In the genomic region with DNA sequence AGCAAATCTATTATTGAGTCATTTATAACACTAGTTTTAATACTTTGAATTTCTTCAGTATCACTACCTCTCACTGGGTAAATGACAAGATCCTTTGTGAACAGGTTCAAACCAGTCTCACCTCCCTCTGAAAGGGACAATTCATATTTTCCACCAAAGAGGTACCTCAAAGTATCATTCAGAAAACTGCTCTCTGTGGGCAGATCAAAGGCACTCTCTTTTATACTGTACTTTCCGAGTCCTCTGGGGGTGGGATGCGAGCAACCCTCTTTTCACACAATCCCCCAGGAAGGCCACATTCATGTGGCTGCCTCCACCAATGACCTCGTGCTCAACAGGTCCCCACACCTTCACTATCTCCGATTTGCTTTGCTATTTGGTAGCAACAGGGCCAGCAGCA, we compare ENCODE assay signal across 18 mouse cellular contexts. TPM values are rescaled to one million over a fixed set of nuclear protein-coding genes. Genes with fewer than 3 reads are reported as not detected.
DNase-seq lines count a peak whose midpoint lies in the region; ATAC-seq and TF ChIP-seq lines count a peak whose summit lies in the region.
"Had no signal": no experiment of that assay in that cellular context is flagged by ENCODE, and none has a peak within 500 bp of the region (broad histone marks: within the 10 kb centered on the region; RNA-seq: fewer than 3 reads in every experiment).

No protein-coding gene starts in this region.

- peak overlapping the region; percentile 56; the same call in 1 of the 2 replicates for H3K27ac ChIP-seq in forebrain, embryonic 10.5 days
- no peak overlapping the region for H3K27ac ChIP-seq in forebrain, embryonic 15.5 days (replicated peaks)
- peak overlapping the region; percentile 46; the same call in 1 of the 2 replicates for H3K27ac ChIP-seq in liver, embryonic 12.5 days
- 0 out of 2 replicates have a peak overlapping the region, but pooled peaks have one; percentile 4 for H3K27ac ChIP-seq in thymus, adult 2 months (ENCODE audit: control insufficient read depth, insufficient read depth, low read length)
- H3K27ac ChIP-seq: embryonic facial prominence, embryonic 12.5 days; hindbrain, embryonic 12.5 days; intestine, embryonic 15.5 days; kidney, embryonic 15.5 days had no signal

- no peak for TF ChIP-seq POLR2A in thymus, adult 2 months (IDR thresholded peaks at IDR 0.05; ENCODE audit: control insufficient read depth, extremely low read depth, insufficient read depth, low read length, poor library complexity)

- no peak overlapping the region for H3K4me2 ChIP-seq in forebrain, embryonic 15.5 days (replicated peaks)
- H3K4me2 ChIP-seq in liver, embryonic 12.5 days: no peak overlapping the region
- H3K4me2 ChIP-seq: embryonic facial prominence, embryonic 12.5 days; hindbrain, embryonic 12.5 days; intestine, embryonic 15.5 days; kidney, embryonic 15.5 days; liver, embryonic 11.5 days had no signal

- H3K9ac ChIP-seq in forebrain, embryonic 15.5 days (replicated peaks): no peak overlapping the region
- peak overlapping the region; percentile 1; the same call in 1 of the 2 replicates for H3K9ac ChIP-seq in liver, embryonic 12.5 days
- H3K9ac ChIP-seq: embryonic facial prominence, embryonic 12.5 days; forebrain, postnatal 0 days; hindbrain, embryonic 12.5 days; intestine, embryonic 15.5 days; kidney, embryonic 15.5 days had no signal

- peaks cover 44% of the 10 kb centered on the region for H3K36me3 ChIP-seq in forebrain, embryonic 10.5 days (replicated peaks)
- peaks cover 4% of the 10 kb centered on the region; the same call in 1 of the 2 replicates for H3K36me3 ChIP-seq in forebrain, embryonic 15.5 days
- H3K36me3 ChIP-seq in liver, embryonic 12.5 days: peaks cover 52% of the 10 kb centered on the region
- H3K36me3 ChIP-seq in thymus, adult 2 months (ENCODE audit: control insufficient read depth, insufficient read depth, low read length): peaks cover 16% of the 10 kb centered on the region; the same call in 1 of the 2 replicates

- H3K9me3 ChIP-seq in forebrain, embryonic 10.5 days: no peaks in the 10 kb centered on the region
- no peaks in the 10 kb centered on the region for H3K9me3 ChIP-seq in forebrain, embryonic 15.5 days
- no peaks in the 10 kb centered on the region for H3K9me3 ChIP-seq in liver, embryonic 12.5 days (replicated peaks)
- H3K9me3 ChIP-seq: embryonic facial prominence, embryonic 12.5 days; hindbrain, embryonic 12.5 days; intestine, embryonic 15.5 days; kidney, embryonic 15.5 days had no signal

- 83% methylated on average over 4 of the region's 4 CpGs for WGBS in forebrain, embryonic 10.5 days
- 80% methylated on average over 4 of the region's 4 CpGs for WGBS in forebrain, embryonic 15.5 days
- 84% methylated on average over 4 of the region's 4 CpGs for WGBS in liver, embryonic 12.5 days (ENCODE audit: insufficient replicate concordance)
- WGBS in thymus, adult 2 months: 35% methylated on average over 4 of the region's 4 CpGs

- no peak for DNase-seq in forebrain, embryonic 10.5 days (ENCODE audit: extremely low spot score, low spot score)
- no peak for DNase-seq in liver
- no peak for DNase-seq in thymus, adult 2 months
- no peak for DNase-seq in thymus, postnatal 0 days (ENCODE audit: low spot score)
- no peak for DNase-seq in adrenal gland, adult 2 months
- DNase-seq: cerebellum, adult 8-10 months; forebrain, postnatal 0 days; gastrocnemius, adult 2 months; midbrain, embryonic 14.5 days; thymus, postnatal 14 days had no signal

- H3K4me3 ChIP-seq in forebrain, embryonic 10.5 days: no peak overlapping the region
- H3K4me3 ChIP-seq in forebrain, embryonic 15.5 days: no peak overlapping the region
- H3K4me3 ChIP-seq in liver, embryonic 12.5 days: no peak overlapping the region
- no peak overlapping the region for H3K4me3 ChIP-seq in thymus, adult 2 months (ENCODE audit: control insufficient read depth, insufficient read depth, low read length)
- H3K4me3 ChIP-seq: embryonic facial prominence, embryonic 12.5 days; gastrocnemius, adult 2 months; hindbrain, embryonic 12.5 days; intestine, embryonic 15.5 days; kidney, embryonic 15.5 days had no signal

- H3K4me1 ChIP-seq in forebrain, embryonic 10.5 days: peaks cover 36% of the 10 kb centered on the region
- H3K4me1 ChIP-seq in forebrain, embryonic 15.5 days: peaks cover 23% of the 10 kb centered on the region
- H3K4me1 ChIP-seq in liver, embryonic 12.5 days: peaks cover 91% of the 10 kb centered on the region
- H3K4me1 ChIP-seq in thymus, adult 2 months (replicated peaks; ENCODE audit: control insufficient read depth, insufficient read depth, low read length): peaks cover 62% of the 10 kb centered on the region

- no peak for ATAC-seq in forebrain, embryonic 15.5 days (replicated peaks)
- no peak for ATAC-seq in liver, embryonic 12.5 days
- no peak for ATAC-seq in frontal cortex, adult (ENCODE audit: low TSS enrichment)
- ATAC-seq: forebrain, postnatal 0 days; intestine, embryonic 15.5 days had no signal

- no peak for TF ChIP-seq CTCF in thymus, adult 2 months (IDR thresholded peaks at IDR 0.05; ENCODE audit: borderline replicate concordance, control insufficient read depth, extremely low read depth, insufficient read depth, low read length, poor library complexity)

- no peaks in the 10 kb centered on the region for H3K27me3 ChIP-seq in forebrain, embryonic 10.5 days (ENCODE audit: poor library complexity, severe bottlenecking)
- no peaks in the 10 kb centered on the region for H3K27me3 ChIP-seq in forebrain, embryonic 15.5 days
- no peaks in the 10 kb centered on the region for H3K27me3 ChIP-seq in liver, embryonic 12.5 days (replicated peaks)
- no peaks in the 10 kb centered on the region for H3K27me3 ChIP-seq in thymus, adult 2 months (ENCODE audit: control insufficient read depth, insufficient read depth, low read length)
- H3K27me3 ChIP-seq: embryonic facial prominence, embryonic 12.5 days; hindbrain, embryonic 12.5 days; intestine, embryonic 15.5 days; kidney, embryonic 15.5 days had no signal

RNA-seq across cellular contexts. Expression of gene Nsmce1, which starts 16.9 kb away (rescaled TPM):
- polyA plus RNA-seq in forebrain, embryonic 10.5 days (2016; fragmentation: Nextera tagmentation; extraction: Ambion mirVana): 123 TPM in 2 replicates
- 119 and 128 TPM in 2 replicates for polyA plus RNA-seq in forebrain, embryonic 15.5 days (2015; fragmentation: Nextera tagmentation; extraction: Ambion mirVana)
- polyA plus RNA-seq in liver, embryonic 12.5 days (2016; fragmentation: Nextera tagmentation; extraction: Ambion mirVana): 97.0 and 97.7 TPM in 2 replicates
- polyA plus RNA-seq in thymus, adult 2 months (2012; rRNA removed): 93.7 and 111 TPM in 2 replicates
- polyA plus RNA-seq in thymus, postnatal 0 days (2015; fragmentation: Nextera tagmentation; extraction: Ambion mirVana): 191 and 200 TPM in 2 replicates
- 10 to 100 TPM; 35.0 to 50.0 TPM for total RNA-seq in adrenal gland, adult 2 months (2021)
- 46.7 and 50.8 TPM in 2 replicates for polyA plus RNA-seq in adrenal gland, adult 2 months (2012; rRNA removed)

RNA-seq across cellular contexts. Expression of gene Kdm8, which starts 30.1 kb away (rescaled TPM):
- polyA plus RNA-seq in forebrain, embryonic 10.5 days (2016; fragmentation: Nextera tagmentation; extraction: Ambion mirVana): 14.5 and 15.6 TPM in 2 replicates
- 5.0 and 6.3 TPM in 2 replicates for polyA plus RNA-seq in forebrain, embryonic 15.5 days (2015; fragmentation: Nextera tagmentation; extraction: Ambion mirVana)
- 11.1 and 11.7 TPM in 2 replicates for polyA plus RNA-seq in liver, embryonic 12.5 days (2016; fragmentation: Nextera tagmentation; extraction: Ambion mirVana)
- 12.5 and 14.2 TPM in 2 replicates for polyA plus RNA-seq in thymus, adult 2 months (2012; rRNA removed)
- 12.6 and 15.1 TPM in 2 replicates for polyA plus RNA-seq in thymus, postnatal 0 days (2015; fragmentation: Nextera tagmentation; extraction: Ambion mirVana)
- 1 to 10 TPM; 3.2 to 4.7 TPM for total RNA-seq in adrenal gland, adult 2 months (2021)
- 3.9 and 4.2 TPM in 2 replicates for polyA plus RNA-seq in adrenal gland, adult 2 months (2012; rRNA removed)
